Mouse (Mus musculus) CD8-positive naive resting alpha-beta T cell, adult 57 days (primary cell): Measurements from ENCODE around the gene Agfg1. TPM values are rescaled to one million over a fixed set of nuclear protein-coding genes. Genes with fewer than 3 reads are reported as not detected.

Experiments
- total RNA-seq: library from RNA; stranded (reverse); gene quantifications from one replicate; pipeline ENCODE4 v1.2.4, GENCODE M21; 2023

Gene Agfg1
- 80.4 TPM for total RNA-seq

GRCm38 (mm10) chr1:82839296-82839613 is at the start of gene Agfg1:
Gene Agfg1, plus strand, starts transcription at chr1:82839483.

GRCm38 (mm10) chr1:82913025-82913424 is 73.7 kb downstream of the Agfg1 start, which contains the start of gene A030005L19Rik:
Gene A030005L19Rik, plus strand, starts transcription at chr1:82913325.

GRCm38 (mm10) chr1:82924650-82925049 is 85.4 kb downstream of the Agfg1 start, which contains the start of gene A030014E15Rik:
Gene A030014E15Rik, plus strand, starts transcription at chr1:82924917.

GRCm38 (mm10) chr1:82931326-82931725 is 92.0 kb downstream of the Agfg1 start, which contains the start of gene Gm6217:
Gene Gm6217, minus strand, starts transcription at chr1:82931399.

GRCm38 (mm10) chr1:82943295-82943694 is 104.0 kb downstream of the Agfg1 start, which contains the start of gene A030003K21Rik:
Gene A030003K21Rik, minus strand, starts transcription at chr1:82943388.

Other genes with a start within 250 kb of the Agfg1 start
- gene Mff, start 114.6 kb upstream of the Agfg1 start, total RNA-seq: 108 TPM
- not detected for gene Tm4sf20, start 71.0 kb upstream of the Agfg1 start, total RNA-seq
- gene Gm47791, start 68.2 kb upstream of the Agfg1 start, total RNA-seq: not detected
- 2.7 TPM for gene A030005L19Rik, start 73.8 kb downstream of the Agfg1 start, total RNA-seq
- gene A030014E15Rik, start 85.4 kb downstream of the Agfg1 start, total RNA-seq: not detected
- not detected for gene Gm6217, start 91.9 kb downstream of the Agfg1 start, total RNA-seq
- not detected for gene A030003K21Rik, start 103.9 kb downstream of the Agfg1 start, total RNA-seq
- gene Gm7544, start 116.5 kb downstream of the Agfg1 start, total RNA-seq: not detected
- gene Gm47955, start 120.8 kb downstream of the Agfg1 start, total RNA-seq: not detected
- gene Gm47959, start 161.1 kb downstream of the Agfg1 start, total RNA-seq: not detected
- gene Slc19a3, start 199.0 kb downstream of the Agfg1 start, total RNA-seq: not detected
- gene Krtap28-10, start 203.0 kb downstream of the Agfg1 start, total RNA-seq: not detected
- gene Gm47969, start 205.4 kb downstream of the Agfg1 start, total RNA-seq: not detected
- not detected for gene A030005K14Rik, start 219.9 kb downstream of the Agfg1 start, total RNA-seq
- gene Krtap28-13, start 221.4 kb downstream of the Agfg1 start, total RNA-seq: not detected